Mouse (Mus musculus) lung, postnatal 36 days (tissue): ENCODE data around the gene Mog.
A peak's percentile ranks its signal among the peaks of the same experiment; 100 is the strongest.

Experiments used
- DNase-seq: peaks from one replicate; pipeline ENCODE4 v3.0.0; 2022; ENCODE audit warnings: mixed read lengths

Gene Mog

DNA sequence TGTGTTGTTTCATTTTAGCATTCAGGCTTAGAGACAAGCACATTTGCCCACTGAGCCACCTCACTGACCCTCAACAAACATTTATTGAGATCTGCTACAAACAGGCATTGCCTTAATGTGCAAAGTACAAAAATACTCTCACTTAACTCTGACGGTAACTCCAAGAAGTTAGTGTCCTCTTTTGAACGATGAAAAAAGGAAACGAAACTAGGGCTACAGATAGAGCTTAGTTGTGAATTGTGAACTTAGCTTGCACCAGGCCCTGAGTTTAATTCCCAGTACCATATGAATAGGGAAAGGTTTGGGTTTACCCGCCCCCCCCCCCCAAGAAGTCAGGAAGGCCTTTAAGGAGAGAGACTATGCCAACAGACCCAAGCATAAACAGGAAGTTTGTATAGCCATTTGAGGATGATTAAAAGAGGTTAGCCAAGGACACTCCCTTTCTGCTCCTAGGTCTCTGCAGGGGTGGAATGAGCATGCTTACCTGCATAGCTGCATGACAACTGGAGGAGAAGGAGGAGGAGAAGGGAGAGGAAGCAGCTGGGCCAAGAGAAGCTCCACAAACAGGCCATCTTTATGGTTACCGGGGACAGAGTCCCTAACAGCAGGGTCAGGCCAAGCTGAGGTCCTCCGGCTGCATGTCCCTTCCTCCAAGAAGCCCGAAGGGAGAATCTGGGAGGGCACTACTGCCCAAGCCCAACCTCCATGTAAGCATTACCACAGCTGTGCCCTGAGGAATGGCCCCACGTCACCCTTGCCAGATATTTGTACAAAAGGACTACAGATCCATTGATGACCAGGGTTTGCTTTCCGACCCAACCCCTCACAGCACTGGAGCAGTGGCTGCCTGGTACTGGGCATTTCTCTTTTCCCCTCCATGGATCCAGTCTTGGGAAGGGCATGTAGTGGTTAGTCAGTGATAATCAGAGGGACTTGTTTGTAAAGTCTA is at the start of gene Mog:
Gene Mog, minus strand, starts transcription at position 771 of the 949 bp plus-strand sequence.
- no peak for DNase-seq

GRCm38 (mm10) chr17:37072730-37073276 is 49.6 kb upstream of the Mog start:
- no peak for DNase-seq

DNA sequence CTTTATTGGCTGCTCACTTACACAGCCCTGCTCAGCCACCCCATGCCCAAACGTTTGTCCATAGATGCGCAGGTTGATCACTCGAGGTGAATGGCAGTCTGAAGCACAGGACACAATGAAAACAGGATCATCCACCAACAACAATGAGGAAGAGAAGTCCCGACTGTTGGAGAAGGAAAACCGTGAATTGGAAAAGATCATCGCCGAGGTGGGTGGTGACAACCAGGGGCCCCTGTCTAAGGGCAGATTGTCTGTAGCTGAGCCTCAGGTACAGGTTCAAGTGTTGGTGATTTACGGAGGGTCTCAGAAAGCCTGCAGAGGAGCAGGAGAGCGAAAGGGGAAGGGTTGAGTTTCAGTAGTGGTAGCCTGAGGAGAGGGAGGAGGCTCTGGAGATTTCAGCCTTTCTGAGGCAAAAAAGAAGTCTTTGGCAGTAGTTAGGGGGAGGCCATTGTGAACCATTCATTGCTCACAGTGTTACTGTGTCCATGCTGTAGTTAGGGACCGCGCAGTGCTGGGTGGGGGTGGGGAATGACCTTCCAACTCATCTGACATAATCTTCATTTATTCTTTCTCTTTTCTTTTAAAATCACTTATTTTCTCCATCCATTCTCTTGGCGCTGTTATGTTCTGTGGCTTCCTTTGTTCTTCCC is 49.0 kb upstream of the Mog start:
- no peak for DNase-seq

DNA sequence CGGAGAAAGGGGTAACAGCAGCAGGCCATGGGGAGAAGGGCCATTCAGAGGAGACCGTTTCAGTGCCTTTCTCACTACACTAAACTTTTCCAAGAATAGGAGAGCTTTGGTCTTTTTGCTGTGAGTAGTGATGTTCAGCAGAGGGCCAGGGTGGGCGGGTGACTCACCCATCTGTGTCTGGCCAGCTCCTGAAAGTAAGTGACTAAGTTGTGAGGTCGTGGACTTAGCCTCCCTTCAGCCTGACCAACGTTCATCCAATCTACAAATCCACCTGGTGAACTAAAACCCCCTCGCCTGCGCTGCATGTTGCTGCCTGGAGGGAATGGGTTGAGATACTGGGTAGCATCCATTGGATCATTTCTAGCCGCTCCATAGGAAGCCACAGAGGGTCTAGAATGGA is 46.9 kb upstream of the Mog start:
- DNase-seq = no peak

- DNase-seq = no peak
Observed at GRCm38 (mm10) chr17:37067861-37068260, 44.7 kb upstream of the Mog start.

GRCm38 (mm10) chr17:37065993-37066392 is 42.8 kb upstream of the Mog start:
- no peak for DNase-seq

DNA sequence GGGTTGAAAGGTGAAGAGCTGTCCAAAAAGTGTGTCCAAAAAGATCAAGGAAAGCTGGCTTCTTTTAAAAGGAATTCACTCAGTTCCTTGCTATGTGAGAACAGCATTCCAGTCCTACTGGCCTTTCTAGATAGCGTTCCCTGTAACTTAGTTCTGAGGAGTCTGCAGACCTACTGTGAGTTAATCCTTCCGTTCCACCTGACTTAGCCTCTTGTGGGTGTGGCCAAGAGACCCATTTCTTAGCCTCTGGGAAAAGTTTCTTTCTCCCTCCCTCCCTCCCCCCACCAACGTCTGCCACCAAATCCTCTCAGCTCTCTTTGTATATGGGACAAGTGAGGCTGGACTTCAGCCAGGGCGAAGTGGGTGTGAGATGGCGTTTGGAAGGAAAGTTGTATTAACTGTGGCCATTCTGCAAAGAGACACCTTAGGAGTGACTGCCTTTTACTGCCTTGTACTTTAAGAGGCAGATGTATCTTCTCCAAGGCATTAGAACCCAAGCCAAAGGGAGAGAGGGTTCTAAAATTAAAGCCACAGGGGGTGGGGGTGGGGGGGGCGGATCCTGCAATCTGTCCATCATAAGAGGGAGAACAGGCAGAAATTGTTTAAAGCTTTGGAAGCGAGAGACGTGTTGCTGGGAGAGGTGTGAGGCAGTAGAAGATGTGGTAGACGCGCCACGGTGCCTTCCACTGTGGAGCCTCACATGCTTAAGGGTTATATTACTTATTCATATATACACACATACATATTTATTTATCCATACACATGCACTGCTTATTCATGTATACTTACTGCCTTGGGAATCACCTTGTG is 40.7 kb upstream of the Mog start:
- DNase-seq = peak; percentile 15

DNA sequence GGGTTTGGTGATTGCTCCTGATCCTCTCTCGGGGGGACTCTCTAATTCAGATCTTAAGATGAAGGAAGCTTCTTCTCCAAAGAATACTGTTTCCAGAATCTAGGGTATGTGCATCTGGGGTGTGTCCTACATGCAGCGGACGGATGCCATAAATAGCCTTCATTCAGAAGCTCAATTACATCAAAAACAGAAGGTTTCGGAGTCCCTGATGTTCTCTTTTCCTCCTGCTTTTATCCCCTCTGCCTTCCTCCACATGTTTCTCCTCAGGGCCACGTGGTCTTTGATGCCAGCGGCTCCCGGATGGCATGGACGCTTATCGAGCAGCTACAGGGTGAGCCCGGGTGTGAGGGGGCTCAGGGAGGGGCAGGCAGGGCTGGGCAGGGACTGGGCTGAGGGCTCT is 39.9 kb upstream of the Mog start:
- no peak for DNase-seq

- DNase-seq = no peak
Observed at GRCm38 (mm10) chr17:37062101-37062641, 39.0 kb upstream of the Mog start.

DNA sequence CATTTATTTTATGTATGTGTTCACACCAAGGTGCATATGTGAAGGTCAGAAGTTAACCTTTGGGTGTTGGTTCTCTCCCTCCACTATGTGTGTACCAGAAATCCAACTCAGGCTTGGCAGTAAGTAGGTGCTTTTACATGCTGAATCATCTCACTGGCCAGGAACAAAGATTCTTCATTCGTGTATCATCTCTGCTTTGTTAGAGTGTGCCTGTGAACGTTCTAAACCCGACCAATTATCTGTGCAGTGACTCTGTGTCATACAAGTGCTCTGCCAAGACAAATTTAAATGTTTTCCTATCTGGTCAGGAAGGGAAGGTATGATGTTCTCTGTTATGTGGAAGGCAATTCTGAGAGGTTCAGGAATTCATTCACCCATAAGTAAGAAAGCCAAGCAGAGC is 38.2 kb upstream of the Mog start:
- DNase-seq = no peak

DNA sequence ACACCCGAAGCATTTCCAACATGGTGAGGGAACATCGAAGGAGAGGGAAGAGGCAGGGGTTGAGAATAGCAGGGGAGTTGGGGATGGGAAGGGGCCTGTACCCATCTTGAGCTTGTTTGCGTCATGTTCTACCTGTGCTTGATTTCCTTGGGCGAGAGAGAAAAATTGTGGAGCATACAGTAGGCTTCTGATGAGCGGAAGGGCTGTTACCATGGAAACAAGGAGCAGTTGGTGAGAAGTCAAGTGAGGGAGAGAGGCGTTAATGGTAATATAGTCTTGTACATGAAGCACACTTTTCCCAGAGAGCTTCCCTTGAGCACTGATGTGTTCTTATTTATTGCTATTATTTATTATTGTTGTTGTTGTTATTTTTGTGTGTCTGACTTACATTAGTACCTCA is 33.8 kb upstream of the Mog start:
- DNase-seq = no peak

- DNase-seq = no peak
Observed at GRCm38 (mm10) chr17:37051745-37052144, 28.5 kb upstream of the Mog start.

GRCm38 (mm10) chr17:37050876-37051275 is 27.7 kb upstream of the Mog start:
- no peak for DNase-seq

- peak; percentile 86 for DNase-seq
Observed at GRCm38 (mm10) chr17:37050399-37050798, 27.2 kb upstream of the Mog start.

- peak; percentile 70 for DNase-seq
Observed at GRCm38 (mm10) chr17:37049570-37050310, 26.5 kb upstream of the Mog start.

- DNase-seq = no peak
Observed at GRCm38 (mm10) chr17:37048383-37048782, 25.2 kb upstream of the Mog start.

DNA sequence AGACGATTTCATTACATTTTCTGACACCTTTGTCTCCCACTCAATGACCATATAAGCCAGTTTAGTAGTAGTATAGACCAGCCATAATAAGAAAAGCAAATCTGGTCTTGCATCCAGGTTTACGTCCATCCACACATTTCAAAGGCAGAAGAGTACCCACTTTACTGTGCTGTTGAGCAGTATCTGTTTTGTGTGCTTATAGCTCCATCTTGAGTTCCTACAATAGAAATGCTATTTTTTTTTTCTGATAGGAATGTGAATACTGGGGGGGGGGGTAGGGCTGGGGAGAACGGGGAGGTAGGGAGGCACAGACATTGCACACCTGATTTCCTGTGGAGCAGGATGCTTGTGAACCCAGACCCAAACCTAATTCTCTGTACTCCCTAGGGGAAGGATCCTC is 24.8 kb upstream of the Mog start:
- DNase-seq = no peak

DNA sequence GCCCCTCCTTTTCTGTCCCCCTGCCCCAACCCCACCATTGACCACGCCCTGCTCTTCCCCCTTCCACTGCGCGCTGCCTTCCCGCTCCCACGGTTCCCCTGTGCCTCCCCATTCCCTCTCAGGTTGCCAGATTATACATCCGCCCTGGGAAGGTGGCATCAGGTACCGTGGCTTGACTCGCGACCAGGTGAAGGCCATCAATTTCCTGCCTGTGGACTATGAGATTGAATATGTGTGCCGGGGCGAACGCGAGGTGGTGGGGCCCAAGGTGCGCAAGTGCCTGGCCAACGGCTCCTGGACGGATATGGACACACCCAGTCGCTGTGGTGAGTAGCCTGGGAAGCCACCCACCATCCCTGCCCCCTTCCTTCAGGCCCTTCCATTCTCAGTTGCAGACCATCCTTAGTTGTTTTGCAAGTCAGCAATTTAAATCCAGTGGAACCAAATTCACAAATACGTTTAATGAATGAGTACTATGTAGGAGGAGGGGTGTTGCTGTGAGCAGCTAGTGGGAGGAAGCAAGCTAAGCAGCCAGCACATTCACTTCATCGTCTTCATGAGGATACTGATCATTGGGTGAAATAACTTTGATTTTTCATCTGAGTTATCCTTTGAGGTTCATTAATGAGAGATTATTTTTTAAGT is 24.3 kb upstream of the Mog start:
- DNase-seq = no peak

DNA sequence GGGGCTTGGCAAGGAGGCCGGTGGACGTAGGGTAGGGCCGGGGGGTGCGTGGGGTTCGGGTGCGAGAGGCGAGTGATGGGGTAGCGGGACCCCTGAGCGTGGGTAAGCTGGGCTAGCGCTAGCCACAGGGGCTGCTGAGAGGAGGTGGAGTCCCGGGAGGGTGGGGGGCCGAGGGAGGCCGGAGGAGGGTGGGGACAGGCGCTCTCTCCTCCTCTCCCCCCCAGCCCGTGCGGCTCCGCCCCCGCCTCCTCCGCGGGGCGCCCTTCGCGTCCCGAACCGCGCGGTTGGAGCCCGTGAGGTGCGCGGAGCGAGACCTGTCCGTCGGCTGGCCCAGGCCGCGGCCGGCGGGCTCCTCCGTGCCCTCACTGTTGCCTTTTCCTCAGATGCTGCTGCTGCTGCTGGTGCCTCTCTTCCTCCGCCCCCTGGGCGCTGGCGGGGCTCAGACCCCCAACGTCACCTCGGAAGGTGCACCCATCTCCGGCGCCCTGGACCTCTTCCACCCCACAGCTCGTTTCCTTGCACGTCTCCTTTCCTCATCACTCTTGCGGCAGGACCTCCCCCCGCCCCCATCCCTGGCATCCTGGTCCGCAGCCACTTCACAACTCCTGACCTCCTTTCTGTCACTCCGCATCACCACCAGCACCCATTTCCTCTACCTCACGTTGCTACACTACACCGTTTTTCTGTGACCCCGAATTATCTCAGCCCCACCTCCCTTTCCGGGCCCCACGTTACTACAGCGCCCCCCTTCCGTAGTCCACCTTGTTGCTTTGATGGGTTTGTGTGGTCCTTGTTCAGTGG is 23.3 kb upstream of the Mog start:
- peak; percentile 58 for DNase-seq

DNA sequence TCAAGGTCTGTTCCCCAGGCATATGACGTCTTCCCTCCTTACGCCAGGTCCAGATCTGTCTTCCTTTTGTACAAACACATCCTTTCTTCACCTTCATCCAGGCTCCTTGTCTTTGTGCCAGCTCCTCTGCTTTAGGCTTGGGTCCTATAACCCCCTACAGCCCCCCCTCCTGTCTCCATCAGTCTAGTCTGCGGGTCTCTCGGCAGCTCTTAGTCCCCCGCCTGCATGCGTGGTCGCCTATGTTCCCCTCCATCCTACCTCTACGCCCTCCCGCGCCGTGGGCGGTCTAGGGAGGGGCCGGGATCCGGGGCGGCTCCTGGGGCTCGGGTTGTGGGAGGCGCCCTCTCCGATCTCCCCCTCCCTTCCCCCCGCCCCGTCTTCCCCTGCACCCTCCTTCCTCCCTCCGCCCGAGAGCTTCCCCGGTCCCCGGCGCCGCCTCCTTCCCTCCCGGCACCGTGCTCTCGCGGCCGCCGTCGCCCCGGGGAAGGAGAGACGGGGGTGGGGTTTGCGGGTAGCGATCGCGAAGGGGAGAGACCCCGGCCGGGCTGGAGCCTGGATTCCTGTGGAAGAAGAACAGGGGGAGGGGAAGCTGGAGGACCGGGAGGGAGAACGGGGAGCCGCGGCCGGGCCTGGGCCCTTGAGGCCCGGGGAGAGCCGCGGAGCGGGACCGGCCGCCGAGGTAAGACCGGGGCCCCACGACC is 22.6 kb upstream of the Mog start, which contains the start of gene Gabbr1:
Gene Gabbr1, plus strand, starts transcription at position 356 of the 701 bp plus-strand sequence.
- peak; percentile 84 for DNase-seq
